Mouse (Mus musculus): ENCODE measurements around the gene Mn1.

Mn1 gene

GRCm38 (mm10) chr5:111431007-111431730 is 14.0 kb downstream of the Mn1 start:
- no peak for DNase-seq (ENCODE audit: low read depth, low spot score)

DNA sequence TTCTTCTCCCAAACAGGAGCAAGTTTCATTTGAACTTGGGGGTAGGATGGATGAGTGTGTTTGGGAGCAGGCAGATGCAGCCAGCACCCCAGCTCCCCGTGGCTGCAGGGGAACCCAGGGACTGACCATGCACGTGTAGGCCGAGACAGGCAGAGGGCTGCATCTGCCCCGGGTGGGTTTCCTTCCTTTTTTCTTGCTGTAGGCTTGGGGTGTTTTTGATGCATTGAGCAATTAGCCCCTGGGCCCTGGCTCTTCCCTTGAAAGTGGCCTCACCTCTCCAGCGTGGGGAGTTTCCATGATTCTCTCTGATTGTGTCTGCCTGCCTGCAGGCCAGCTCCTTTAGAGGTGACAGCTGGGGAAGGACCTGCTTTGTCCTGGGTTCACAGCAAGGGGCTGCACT is 15.7 kb downstream of the Mn1 start:
- no peak for DNase-seq (ENCODE audit: low read depth, low spot score)

DNA sequence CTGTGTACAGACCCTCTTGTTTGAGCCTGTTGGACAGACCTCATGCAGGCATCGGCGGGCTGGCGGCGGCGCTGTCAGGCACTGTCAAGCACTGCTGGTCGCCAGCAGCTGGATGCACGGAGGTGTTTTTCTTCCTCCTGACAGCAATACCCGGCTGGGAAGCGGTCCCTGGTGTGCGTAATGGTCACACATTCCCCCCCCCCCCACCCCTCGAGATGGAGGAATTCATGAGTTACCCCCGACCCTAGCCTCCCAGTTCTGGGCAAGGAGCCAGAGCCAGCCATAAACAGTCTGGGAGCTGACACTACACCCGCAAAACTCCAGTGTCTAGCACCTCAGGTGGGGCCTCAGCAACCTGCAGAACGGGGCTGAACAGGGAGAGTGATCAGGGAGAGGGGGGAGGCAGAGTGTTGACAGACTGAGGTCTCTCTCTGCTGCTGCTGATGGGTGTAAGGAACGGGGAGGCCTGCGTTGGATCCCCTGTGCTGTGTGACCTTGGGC is 17.2 kb downstream of the Mn1 start:
- DNase-seq (ENCODE audit: low read depth, low spot score): no peak

DNA sequence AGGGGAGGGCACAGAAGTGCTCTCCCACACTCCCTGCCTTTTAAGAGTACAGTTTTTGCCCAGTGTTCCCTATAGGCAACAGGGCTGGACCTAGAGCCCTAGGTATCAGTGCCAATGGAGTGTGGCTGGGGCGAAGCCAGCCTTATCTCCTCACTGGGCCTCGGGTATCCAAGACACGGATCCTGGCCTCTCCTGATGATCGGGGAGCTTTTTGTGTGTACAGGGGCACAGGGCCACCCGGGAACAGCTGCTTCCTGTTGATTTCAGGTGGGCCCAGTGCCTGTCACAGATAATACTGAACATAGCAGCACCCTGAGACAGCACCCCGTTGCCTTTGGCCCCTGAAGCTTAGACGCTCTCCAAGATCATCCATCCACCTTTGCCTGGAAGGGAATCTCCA is 19.1 kb downstream of the Mn1 start:
- DNase-seq (ENCODE audit: low read depth, low spot score): no peak

- DNase-seq (ENCODE audit: low read depth, low spot score): no peak
These were observed 20.0 kb downstream of the Mn1 start for GRCm38 (mm10) chr5:111437205-111437604.

- no peak for DNase-seq (ENCODE audit: low read depth, low spot score)
These were observed 21.2 kb downstream of the Mn1 start for GRCm38 (mm10) chr5:111438336-111438735.

DNA sequence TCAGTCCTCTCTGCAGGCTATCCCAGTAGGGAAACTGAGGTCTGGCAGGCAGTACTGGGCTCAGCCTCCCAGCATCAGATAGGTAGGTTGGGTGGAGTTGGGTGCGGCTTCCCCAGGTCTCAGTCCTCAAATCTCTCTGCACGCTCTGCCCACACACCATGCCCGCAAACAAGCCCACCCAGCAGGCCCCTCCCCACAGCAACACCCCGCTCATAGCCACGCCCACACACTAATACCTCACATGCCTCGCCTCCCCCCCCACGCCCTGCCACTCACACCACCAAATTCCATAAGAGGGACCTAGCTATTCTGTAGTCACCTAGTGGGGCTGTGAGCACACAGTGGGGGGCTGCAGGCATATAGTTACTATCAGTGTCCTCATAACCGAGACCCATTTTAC is 21.7 kb downstream of the Mn1 start:
- no peak for DNase-seq (ENCODE audit: low read depth, low spot score)

- no peak for DNase-seq (ENCODE audit: low read depth, low spot score)
These were observed 23.1 kb downstream of the Mn1 start for GRCm38 (mm10) chr5:111440264-111440663.

GRCm38 (mm10) chr5:111442151-111442871 is 25.1 kb downstream of the Mn1 start:
- DNase-seq (ENCODE audit: low read depth, low spot score): no peak

DNA sequence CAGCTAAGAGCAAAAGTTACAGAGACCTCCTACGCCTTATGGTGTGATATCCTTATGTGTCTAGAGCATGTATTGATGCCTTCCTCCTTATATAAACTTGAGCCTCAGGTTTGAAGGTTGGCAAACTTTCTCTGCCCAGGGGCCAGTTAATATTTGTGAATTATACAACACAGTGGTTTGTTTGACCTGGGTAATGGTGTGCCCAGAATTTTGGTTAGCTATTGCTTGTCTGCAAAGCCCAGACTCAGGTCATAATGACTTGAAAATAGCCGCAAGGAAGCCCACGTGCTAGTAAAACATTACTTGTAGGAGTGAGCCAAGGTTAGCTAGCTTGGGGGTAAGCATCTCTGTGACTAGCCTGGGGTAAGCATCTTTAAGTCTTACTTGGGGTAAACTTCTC is 26.5 kb downstream of the Mn1 start:
- DNase-seq (ENCODE audit: low read depth, low spot score): no peak

- DNase-seq (ENCODE audit: low read depth, low spot score): no peak
These were observed 27.2 kb downstream of the Mn1 start for GRCm38 (mm10) chr5:111444361-111444760.

DNA sequence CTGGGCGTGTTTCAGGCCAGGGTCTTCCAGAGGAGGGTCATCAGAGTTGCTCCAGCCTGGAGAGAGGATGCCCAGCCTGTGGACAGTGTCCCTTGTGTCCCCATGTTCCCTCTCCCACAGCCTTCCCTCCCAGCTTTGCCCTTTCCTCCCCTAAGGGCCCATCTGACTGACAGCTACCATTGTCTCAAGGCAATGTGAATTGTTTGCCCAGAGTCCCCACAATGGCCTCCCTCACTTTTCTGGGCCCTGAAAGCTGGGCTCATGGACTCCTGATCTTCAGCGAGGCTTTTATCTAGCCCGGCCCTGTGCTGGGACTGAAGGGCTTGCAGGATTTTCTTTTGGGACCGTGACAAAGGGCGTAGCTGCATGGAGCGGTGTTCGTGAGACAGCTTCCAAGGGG is 29.5 kb downstream of the Mn1 start:
- DNase-seq (ENCODE audit: low read depth, low spot score): no peak

DNA sequence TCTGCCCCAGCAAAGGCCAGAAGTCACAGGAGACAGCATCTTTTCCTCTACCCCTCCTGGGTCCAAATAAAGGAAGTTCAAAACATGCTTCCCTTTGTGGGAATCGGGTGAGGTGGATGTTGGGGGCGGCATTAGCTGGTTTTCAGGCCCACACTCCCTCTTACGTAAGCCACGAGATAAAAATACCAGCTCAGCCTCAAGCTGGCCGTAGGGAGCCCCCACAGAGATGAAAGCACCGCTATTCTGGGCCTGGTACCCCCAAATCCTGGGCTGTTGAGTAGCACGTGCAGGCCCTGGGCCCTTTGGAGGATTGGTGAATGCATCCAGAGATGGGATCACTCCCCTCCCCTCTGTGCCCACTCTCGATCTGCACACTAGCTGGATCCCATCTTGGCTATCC is 32.5 kb downstream of the Mn1 start:
- DNase-seq (ENCODE audit: low read depth, low spot score): no peak

DNA sequence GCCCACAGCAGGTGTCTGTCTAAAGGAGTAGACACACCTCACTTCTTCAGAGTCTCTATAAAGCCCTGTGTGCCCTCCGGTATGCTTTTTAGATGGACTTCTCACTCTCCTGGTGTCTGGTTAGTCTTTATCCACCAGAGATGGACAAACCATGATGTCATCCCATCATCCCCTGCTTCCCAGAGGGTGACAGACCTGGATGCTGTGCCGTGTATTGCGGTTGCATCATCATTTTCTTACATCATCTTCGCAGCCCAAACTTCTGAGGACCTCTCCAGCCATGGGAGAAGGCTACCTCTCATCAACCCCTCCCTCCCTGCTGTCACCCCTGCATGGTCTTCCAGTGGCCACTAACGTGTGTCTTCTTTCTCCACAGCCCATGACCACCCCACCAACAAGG is 37.1 kb downstream of the Mn1 start:
- no peak for DNase-seq (ENCODE audit: low read depth, low spot score)

DNA sequence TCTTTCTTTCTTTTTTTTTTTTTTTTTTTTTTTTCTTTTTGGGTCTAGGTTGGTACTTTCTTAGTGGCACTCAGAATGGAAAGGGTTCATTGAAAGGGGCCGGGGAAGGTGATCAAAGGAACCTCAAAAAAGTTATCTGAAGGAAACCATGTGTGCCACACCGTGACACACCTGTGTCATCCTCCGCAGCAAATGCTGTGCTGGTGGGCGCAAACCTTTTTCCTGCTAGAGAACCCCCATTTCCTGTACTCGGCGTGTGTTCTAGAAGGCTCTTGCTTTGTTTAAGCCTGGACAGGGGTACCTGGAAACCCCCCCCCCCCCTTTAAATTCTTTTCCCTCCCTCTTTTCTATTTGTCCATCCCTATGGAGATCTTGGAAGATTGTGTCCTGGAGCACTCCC is 37.7 kb downstream of the Mn1 start:
- DNase-seq (ENCODE audit: low read depth, low spot score): no peak

GRCm38 (mm10) chr5:111458675-111459074 is 41.5 kb downstream of the Mn1 start:
- DNase-seq (ENCODE audit: low read depth, low spot score): no peak

GRCm38 (mm10) chr5:111465811-111466299 is 48.7 kb downstream of the Mn1 start:
- DNase-seq (ENCODE audit: low read depth, low spot score): no peak

DNA sequence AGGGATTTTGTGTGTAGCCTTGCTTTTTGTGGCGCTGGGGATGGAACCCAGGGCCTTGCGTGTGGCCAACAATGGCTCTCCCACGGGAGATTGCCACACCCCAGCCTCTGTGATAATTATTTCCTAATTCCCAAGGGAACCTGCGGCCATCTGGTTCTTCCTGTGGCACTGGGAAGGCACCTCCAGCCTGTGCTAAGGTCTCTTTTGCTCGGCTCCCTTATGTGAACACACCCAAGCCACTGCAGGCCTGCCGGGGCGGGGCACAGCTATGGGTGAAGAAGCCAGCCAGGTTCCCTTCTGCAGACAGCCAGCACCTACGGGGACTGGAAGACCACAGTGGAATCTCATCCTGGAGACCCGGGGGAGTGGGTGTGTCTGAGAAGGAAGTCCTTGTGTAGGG is 49.3 kb downstream of the Mn1 start:
- DNase-seq (ENCODE audit: low read depth, low spot score): no peak

- DNase-seq (ENCODE audit: low read depth, low spot score): no peak
These were observed 50.5 kb downstream of the Mn1 start for GRCm38 (mm10) chr5:111467699-111468098.

GRCm38 (mm10) chr5:111469195-111469882 is 52.2 kb downstream of the Mn1 start:
- DNase-seq (ENCODE audit: low read depth, low spot score): no peak

DNA sequence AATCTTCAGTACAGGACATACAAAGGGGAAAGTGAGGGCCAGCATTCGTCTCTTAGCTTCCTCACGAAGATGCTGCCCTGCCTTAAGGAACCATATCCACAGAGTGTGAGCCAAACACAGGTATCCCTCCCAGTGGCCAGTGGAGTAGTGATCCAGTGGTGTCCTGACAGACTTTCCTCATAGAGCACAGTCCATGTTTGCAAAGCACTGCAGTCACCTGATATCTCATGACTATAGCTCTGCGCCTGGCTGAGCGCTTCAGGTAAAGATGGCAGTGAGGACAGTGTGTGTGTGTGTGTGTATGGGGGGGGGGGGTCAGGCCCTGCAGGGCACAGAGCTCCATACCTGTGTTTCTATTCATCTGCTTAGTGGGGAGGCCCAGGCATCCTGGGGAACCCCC is 53.7 kb downstream of the Mn1 start:
- DNase-seq (ENCODE audit: low read depth, low spot score): no peak

- DNase-seq (ENCODE audit: low read depth, low spot score): no peak
These were observed 56.3 kb downstream of the Mn1 start for GRCm38 (mm10) chr5:111473425-111473824.

All from forelimb bud, embryonic 11.5 days (tissue).